Mouse (Mus musculus) cerebellum, adult 2 months (tissue): ENCODE measurements around the gene Mme. TPM values are rescaled to one million over a fixed set of nuclear protein-coding genes. Genes with fewer than 3 reads are reported as not detected.

Source experiments
- DNase-seq, 2 experiments: peaks; one replicate each; pipeline ENCODE4 v3.0.0; 2021
- H3K27ac ChIP-seq: fragments of 200-500 bp; 2 replicates; pipeline ENCODE4 v1.5.1; 2012; ENCODE audit warnings: low read length, control low read depth, inconsistent platforms; ENCODE audit not compliant: insufficient read depth
- H3K27me3 ChIP-seq: fragments of 200-500 bp; 2 replicates; pipeline ENCODE4 v1.6.1; 2012; ENCODE audit warnings: inconsistent platforms, mild to moderate bottlenecking, low read length, moderate library complexity; ENCODE audit not compliant: control insufficient read depth, insufficient read depth
- H3K4me1 ChIP-seq: fragments of 200-500 bp; 2 replicates; pipeline ENCODE4 v1.6.1; 2011; ENCODE audit warnings: low read length; ENCODE audit not compliant: control insufficient read depth, insufficient read depth
- H3K4me3 ChIP-seq: fragments of 200-500 bp; replicated peaks from 2 replicates; pipeline ENCODE3; 2011; ENCODE audit warnings: mild to moderate bottlenecking, low read depth, low read length, control low read depth; ENCODE audit not compliant: insufficient read depth
- CTCF ChIP-seq: fragments of 200-500 bp; IDR thresholded peaks from 2 replicates; pipeline ENCODE4 v1.5.1; 2011; ENCODE audit warnings: low read depth, mild to moderate bottlenecking, control low read depth, low read length, moderate library complexity, borderline replicate concordance; ENCODE audit not compliant: insufficient read depth
- POLR2A ChIP-seq: fragments of 200-500 bp; IDR thresholded peaks from 2 replicates; pipeline ENCODE4 v1.6.1; 2011; ENCODE audit warnings: low read length, control low read depth, borderline replicate concordance; ENCODE audit not compliant: insufficient read depth
- WGBS: fragments of 180-500 bp; shearing (Covaris S2); methylation state at CpG from one replicate; pipeline ENCODE4 v1.1.7; 2018; 5-methylcytosine and 5-hydroxymethylcytosine counted together
- polyA plus RNA-seq: library from polyadenylated mRNA; depleted of rRNA; stranded (reverse); fragments of >200 nt; gene quantifications from 2 replicates; pipeline ENCODE4 v1.2.3, GENCODE M21; 2012; rRNA removed

Mme gene
- polyA plus RNA-seq, 1 experiment: 2.6 TPM

GRCm38 (mm10) chr3:63412220-63412937 lies 171.0 kb downstream of the Mme start:
- 81% methylated on average over 6 of the region's 6 CpGs for WGBS
- Histone ChIP-seq H3K4me3 (no peak overlapping the region), H3K27me3 (no peaks in the 10 kb centered on the region), H3K27ac (no peak overlapping the region), H3K4me1 (no peaks in the 10 kb centered on the region)
- DNase-seq: no peak
- TF ChIP-seq POLR2A (no peak), CTCF (no peak)

GRCm38 (mm10) chr3:63413046-63413911 lies 171.9 kb downstream of the Mme start:
- Histone ChIP-seq H3K4me1 (no peaks in the 10 kb centered on the region), H3K4me3 (no peak overlapping the region), H3K27ac (no peak overlapping the region), H3K27me3 (no peaks in the 10 kb centered on the region)
- WGBS: 45% methylated on average over 6 of the region's 6 CpGs
- DNase-seq: no peak
- no peak for TF ChIP-seq CTCF
- no peak for TF ChIP-seq POLR2A

- TF ChIP-seq POLR2A (no peak), CTCF (no peak)
- Histone ChIP-seq H3K27me3 (no peaks in the 10 kb centered on the region), H3K4me1 (no peaks in the 10 kb centered on the region), H3K4me3 (no peak overlapping the region), H3K27ac (no peak overlapping the region)
- WGBS: 16% methylated on average over 1 of the region's 1 CpGs
- no peak for DNase-seq
Measured at GRCm38 (mm10) chr3:63417284-63417683, 175.9 kb downstream of the Mme start.

- H3K27ac ChIP-seq: no peak overlapping the region
- no peak for TF ChIP-seq POLR2A
- no peak for TF ChIP-seq CTCF
- DNase-seq: no peak
- no peaks in the 10 kb centered on the region for H3K4me1 ChIP-seq
- H3K27me3 ChIP-seq: no peaks in the 10 kb centered on the region
- no peak overlapping the region for H3K4me3 ChIP-seq
Measured at GRCm38 (mm10) chr3:63417758-63418157, 176.4 kb downstream of the Mme start.

- TF ChIP-seq CTCF: no peak
- no peak for TF ChIP-seq POLR2A
- Histone ChIP-seq H3K4me3 (no peak overlapping the region), H3K4me1 (no peaks in the 10 kb centered on the region), H3K27ac (no peak overlapping the region), H3K27me3 (no peaks in the 10 kb centered on the region)
- DNase-seq: no peak
Measured at GRCm38 (mm10) chr3:63423552-63423951, 182.2 kb downstream of the Mme start.

Other genes with a start within 250 kb of the Mme start
- not detected in 2 replicates for gene Gm34302, start 242.3 kb downstream of the Mme start, polyA plus RNA-seq